Mouse (Mus musculus) small intestine, adult 2 months (tissue): ENCODE data around the gene Gm2012.
"Not testable (repeated sequence)": the region's sequence is repeated elsewhere in the genome, so short reads cannot be mapped to it uniquely, and the experiment has no call there.

Experiments
- CTCF ChIP-seq: fragments of 200-500 bp; IDR thresholded peaks from 2 replicates; pipeline ENCODE4 v1.5.1; 2012; ENCODE audit warnings: low read depth, mild to moderate bottlenecking, control low read depth, inconsistent platforms, low read length, moderate library complexity, mixed read lengths; ENCODE audit not compliant: insufficient replicate concordance, insufficient read length; ENCODE audit errors: extremely low read depth
- POLR2A ChIP-seq: fragments of 200-500 bp; IDR thresholded peaks from 2 replicates; pipeline ENCODE4 v1.6.1; 2012; ENCODE audit warnings: low read depth, mild to moderate bottlenecking, control low read depth, inconsistent platforms, low read length, moderate library complexity

DNA sequence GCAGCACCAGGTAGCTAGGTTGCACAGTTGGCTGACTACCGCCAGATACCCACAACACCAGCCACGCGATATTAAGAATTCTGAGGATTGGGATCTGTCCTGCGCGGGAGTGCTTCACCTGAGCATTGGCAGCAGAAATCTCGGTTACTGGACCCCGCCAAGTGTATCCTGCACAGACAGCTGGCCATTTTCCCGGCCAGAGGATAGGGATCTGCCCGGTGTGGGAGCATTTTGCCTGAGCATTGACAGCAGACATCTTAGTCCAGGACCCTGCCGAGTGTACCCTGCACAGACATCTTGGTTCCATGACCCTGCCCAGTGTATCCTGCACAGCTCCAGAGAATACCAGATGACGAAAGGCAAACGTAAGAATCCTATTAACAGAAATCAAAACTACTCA is 72.0 kb downstream of the Gm2012 start:
- TF ChIP-seq POLR2A, CTCF: not testable (repeated sequence)
